Mouse (Mus musculus) kidney, postnatal 36 days (tissue): Measurements from ENCODE around the gene Vat1l.

Experiments
- DNase-seq, 2 experiments: peaks; one replicate each; pipeline ENCODE4 v3.0.0; 2021 to 2022; ENCODE audit warnings: mixed read lengths in 2 of 2

The Vat1l gene

DNA sequence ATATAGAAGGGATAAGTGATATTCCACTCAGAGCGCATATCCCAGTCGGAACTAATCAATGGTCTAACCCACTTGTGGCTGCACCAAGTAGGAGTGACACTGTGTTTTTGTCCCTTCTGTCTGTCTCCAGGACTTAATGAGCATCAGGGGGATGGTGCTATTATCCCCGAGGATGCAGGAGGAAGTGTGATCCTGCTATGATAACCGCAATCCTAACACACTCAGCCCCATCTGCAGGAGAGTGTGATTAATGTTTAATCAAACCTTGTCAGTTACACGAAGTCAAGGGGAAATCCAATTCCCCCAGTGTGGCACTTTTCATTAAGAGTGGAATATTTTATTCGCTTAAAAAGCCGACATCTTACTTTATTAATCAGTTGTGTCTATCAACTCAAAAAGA is 196.3 kb downstream of the Vat1l start:
- no peak for DNase-seq

DNA sequence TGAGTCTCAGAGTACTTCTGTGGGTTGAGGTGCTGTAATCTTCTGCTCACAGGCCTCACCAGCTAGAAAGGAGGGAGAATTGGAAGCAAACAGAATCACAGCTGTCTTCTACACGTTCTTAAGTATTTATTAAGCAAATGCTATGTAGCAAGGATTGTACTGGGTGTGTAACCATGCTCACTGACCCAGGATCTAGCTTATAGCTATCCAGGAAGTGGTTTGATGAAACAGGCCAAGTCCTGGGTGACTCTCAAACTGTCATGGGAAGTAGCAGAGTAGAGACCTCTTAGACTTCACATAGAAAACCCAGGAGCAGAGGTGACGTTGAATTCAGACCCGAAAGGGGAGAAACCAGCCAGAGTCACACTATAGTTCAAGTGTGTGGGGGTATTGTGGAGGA is 206.0 kb downstream of the Vat1l start:
- DNase-seq, result no peak

DNA sequence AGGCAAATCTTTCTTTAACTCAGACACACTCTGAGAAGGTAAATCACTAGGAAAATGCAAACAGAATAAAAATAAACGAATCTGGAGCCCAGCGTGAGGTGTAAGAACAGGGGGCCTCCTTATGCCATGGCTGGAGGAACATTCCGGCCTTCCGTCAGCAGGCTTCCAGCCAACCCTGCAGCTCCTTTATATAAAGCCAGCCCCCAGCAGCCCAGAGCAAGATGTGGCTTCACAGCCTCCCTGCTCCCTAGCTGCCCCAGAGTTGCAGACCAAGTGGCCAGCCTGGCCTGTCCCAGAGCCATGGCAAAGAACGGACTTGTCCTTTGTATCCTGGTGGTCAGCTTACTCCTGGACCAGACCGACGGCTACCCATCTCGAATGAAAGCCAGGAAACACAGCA is 212.4 kb downstream of the Vat1l start, which contains the start of gene Clec3a:
Clec3a (plus strand) TSS at position 301 of the 400 bp plus-strand sequence.
- DNase-seq, result no peak

DNA sequence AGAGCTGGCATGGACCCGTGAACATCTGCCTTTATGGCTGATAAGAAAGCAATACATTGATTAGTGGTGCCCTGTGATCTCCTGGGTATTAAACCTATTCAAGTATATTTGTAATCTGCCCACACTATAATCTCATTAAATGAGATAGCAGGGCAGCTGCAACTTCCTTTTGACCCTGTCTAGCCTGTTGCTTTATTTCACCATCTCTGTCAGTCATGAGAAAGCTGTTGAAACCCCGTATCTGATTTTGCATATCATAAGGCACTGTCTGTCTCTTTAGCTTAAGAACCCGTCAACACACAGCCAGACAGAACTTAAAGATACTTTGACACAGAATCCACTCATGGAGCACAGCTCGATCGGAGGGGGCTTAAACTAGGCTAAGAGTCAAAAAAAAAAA is 213.1 kb downstream of the Vat1l start:
- DNase-seq, result no peak

DNA sequence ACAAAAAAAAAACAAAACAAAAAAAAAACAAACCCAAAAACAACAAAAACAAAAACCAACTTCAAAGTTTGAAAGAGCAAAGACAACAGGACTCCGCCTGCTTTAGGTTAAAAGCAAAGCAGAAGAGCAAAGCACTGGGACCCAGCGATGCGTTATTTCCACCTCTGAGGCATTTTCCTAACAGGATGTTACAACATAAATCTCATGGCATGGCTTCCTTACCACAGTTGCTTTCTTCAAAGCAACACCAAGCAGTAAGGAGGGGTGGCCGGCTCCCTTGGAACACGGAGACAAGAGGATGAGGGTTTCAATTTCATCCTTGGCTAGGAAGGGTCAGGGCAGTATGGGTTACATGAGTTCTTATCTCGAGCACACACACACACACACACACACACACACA is 213.5 kb downstream of the Vat1l start:
- DNase-seq, result no peak

DNA sequence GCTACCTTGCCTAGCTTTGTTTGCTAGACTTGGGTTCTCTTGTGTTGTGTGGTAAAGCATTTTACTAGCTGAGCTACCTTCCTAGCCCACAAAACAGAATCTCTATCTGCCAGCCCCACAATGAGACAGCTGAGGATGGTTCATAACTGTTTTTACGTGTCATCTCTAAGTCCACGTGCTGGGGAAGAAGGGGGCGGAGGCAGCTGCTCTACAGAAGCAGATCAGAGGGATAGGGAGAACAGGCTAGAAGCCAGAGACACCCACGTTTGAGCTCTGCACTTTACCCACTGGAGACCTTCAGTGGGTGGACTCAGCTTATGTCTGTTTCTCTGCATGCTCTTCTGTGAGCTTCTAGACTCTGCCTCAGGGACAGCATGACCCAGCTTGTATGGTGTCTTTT is 216.1 kb downstream of the Vat1l start:
- DNase-seq, result no peak
